Mouse (Mus musculus): ENCODE data around the gene Gm21750. TPM values are rescaled to one million over a fixed set of nuclear protein-coding genes. Genes with fewer than 3 reads are reported as not detected.
"Not testable (repeated sequence)": the region's sequence is repeated elsewhere in the genome, so short reads cannot be mapped to it uniquely, and the experiment has no call there.

Gm21750 gene
- not detected for total RNA-seq (2021)
- long read RNA-seq, experiment 1, result 0 reads
- long read RNA-seq, experiment 2, result 0 reads

DNA sequence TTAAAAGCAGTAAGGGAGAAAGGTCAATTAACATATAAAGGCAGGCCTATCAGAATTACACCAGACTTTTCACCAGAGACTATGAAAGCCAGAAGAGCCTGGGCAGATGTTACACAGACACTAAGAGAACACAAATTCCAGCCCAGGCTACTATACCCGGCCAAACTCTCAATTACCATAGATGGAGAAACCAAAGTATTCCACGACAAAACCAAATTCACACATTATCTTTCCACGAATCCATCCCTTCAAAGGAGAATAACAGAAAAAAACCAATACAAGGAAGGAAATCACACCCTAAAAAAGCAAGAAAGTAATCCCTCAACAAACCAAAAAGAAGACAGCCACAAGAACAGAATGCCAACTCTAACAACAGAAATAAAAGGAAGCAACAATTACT, at the start of gene Gm21750:
Gene Gm21750, plus strand, starts transcription at position 301 of the 400 bp plus-strand sequence.
- not testable (repeated sequence) for DNase-seq

GRCm38 (mm10) chr14:73614961-73615360, 46.1 kb upstream of the Gm21750 start:
- not testable (repeated sequence) for DNase-seq

DNA sequence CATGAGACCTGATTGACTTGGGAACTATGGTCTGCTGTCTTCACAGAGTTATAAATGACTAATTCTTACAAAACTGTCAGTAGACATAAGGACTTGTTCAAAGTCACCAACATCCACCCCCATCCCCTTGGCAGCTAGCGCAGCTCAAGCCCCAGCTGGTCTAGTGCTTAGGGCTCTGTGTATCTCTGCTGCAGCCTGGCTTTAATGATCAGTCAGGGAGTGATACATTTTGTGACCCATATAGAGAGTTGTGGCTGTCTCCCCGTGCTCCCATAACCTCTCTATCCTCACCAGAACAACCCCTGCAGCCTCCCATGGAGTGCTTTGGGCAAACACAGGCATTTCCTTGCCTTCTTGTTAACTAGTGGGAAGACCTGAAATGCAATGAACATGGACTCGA, 40.1 kb upstream of the Gm21750 start:
- DNase-seq, result no peak

DNA sequence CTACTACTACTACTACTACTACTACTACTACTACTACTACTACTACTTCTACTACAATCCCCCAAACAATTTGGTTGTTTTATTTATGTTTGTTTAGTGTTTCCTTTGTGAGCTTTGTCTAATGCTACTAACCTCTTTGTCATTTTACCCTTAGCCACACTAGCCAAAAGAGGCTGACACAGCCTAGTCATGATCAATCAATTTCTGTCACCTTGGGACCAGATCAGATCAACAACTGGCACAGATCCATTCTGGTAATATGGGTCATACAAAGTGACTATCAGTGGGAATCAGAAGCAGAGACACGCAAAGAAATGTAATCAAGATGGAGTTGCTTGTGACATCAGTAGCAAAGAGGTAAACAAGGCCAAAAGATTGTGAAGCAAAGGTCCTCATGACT, 38.0 kb upstream of the Gm21750 start:
- no peak for DNase-seq

DNA sequence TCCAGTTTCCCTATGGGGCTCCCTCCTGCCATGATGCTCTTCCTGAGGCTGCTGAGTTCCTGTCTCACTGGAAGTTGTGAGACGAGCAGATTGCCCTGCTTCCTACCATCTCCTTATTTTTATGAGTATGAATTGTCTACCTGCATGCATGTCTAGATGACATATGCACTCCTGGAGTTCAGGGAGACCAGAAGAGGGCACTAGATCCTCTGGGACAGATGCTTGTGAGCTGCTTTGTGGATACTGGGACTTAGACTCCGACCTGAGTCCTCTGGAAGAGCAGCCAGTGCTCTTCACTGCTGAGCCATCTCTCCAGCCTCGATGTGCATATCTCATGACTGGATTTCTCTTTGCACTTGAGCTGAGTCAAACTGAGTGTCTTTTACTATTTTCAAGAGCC, 35.6 kb upstream of the Gm21750 start:
- no peak for DNase-seq

- DNase-seq, result peak; percentile 29
Measured at GRCm38 (mm10) chr14:73631511-73631910, 29.5 kb upstream of the Gm21750 start.

GRCm38 (mm10) chr14:73632648-73633263, 28.3 kb upstream of the Gm21750 start:
- no peak for DNase-seq

GRCm38 (mm10) chr14:73634356-73634755, 26.7 kb upstream of the Gm21750 start:
- no peak for DNase-seq

DNA sequence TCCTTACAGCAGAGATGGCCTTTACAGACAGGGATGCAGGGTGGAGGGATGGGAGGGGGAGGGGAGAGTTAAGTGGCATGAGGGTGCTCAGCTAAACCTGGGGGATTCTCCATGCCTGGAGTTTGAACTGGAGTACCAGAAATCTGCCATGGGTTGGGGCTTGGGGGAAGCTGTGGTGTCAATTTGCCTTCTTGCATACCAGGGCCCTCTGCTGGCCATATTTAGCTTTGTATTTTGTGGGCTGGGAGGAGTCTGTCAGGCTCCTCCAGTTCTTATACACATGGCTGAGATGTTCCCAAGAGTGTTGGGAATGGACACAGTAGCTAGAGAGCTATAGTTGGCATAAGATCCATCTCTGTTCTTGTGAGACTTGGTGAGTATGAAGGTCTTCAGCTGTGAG, 23.6 kb upstream of the Gm21750 start:
- no peak for DNase-seq

GRCm38 (mm10) chr14:73650179-73650578, 10.8 kb upstream of the Gm21750 start:
- no peak for DNase-seq

DNA sequence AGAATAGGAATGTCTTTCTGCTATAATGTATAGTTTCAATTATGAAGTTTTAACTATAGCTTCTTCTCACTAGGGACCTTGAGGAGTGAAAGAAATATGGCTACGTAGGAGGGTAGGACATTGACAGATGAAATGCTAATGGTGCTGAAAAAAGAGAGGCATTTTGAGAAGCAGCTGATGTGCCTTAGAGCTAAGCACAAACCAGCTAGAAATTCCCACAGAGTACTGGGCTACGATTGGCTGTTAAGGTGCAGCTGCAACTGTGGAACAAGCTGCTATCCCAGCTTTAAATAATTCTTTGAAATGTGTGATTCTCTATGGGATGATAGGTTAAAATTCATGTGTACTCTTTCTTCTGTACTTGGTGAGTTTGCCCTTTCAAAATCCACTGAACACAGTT, 9.1 kb downstream of the Gm21750 start:
- no peak for DNase-seq

GRCm38 (mm10) chr14:73687726-73688125, 26.7 kb downstream of the Gm21750 start:
- DNase-seq, result no peak

GRCm38 (mm10) chr14:73688427-73688826, 27.4 kb downstream of the Gm21750 start:
- no peak for DNase-seq

DNA sequence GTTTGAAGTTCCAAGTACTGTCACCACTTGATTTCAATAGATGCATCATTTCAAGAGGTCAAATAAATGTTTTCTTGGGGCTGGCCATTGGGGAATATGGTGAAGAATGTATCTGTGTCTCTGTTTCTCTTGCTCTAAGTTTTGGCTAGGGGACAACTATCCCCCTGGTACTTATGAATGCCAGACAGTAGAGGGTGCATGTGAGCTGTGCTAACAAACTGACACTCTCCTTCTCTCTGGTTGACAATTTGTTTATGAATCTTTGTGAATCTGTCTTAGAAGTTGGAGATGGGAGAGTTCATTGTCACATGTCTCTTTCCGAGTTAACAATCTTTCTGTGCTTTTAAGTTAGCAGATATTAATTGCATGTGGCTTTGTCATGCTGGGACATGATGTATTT, 39.2 kb downstream of the Gm21750 start:
- DNase-seq, result no peak

GRCm38 (mm10) chr14:73709412-73710110, 48.5 kb downstream of the Gm21750 start:
- DNase-seq, result no peak

Other genes starting within 250 kb of the Gm21750 start
- gene Med4, start 151.2 kb upstream of the Gm21750 start, total RNA-seq (2021), result 10 to 100 TPM; 19.4 to 19.5 TPM
- 100 to 1,000 TPM; 410 to 502 TPM for gene Sucla2, start 135.9 kb upstream of the Gm21750 start, total RNA-seq (2021)
- gene Nudt15, start 113.0 kb upstream of the Gm21750 start, total RNA-seq (2021), result 1 to 10 TPM; 6.8 to 7.1 TPM

Measured in gastrocnemius, postnatal 10 days (tissue).